Mouse (Mus musculus) limb, embryonic 13.5 days (tissue): Measurements from ENCODE around the gene Helq. TPM values are rescaled to one million over a fixed set of nuclear protein-coding genes. Genes with fewer than 3 reads are reported as not detected.

Experiments
- ATAC-seq: fragments of 200-750 bp; cut with Nextera tagmentation; 2 replicates; pipeline ENCODE4 v1.8.0; 2017; ENCODE audit warnings: low read depth, moderate number of reproducible peaks, moderate TSS enrichment; ENCODE audit not compliant: low FRiP score
- H3K27ac ChIP-seq: fragments of 300-500 bp; sonication (generic); 2 replicates; pipeline ENCODE4 v1.5.1; 2015; ENCODE audit warnings: inconsistent platforms, mild to moderate bottlenecking, moderate library complexity
- H3K27me3 ChIP-seq: fragments of 300-500 bp; sonication (generic); 2 replicates; pipeline ENCODE4 v1.6.1; 2015; ENCODE audit warnings: mild to moderate bottlenecking, inconsistent platforms
- H3K36me3 ChIP-seq: fragments of 300-500 bp; sonication (generic); 2 replicates; pipeline ENCODE4 v1.6.1; 2015; ENCODE audit warnings: inconsistent platforms, mild to moderate bottlenecking, moderate library complexity
- H3K4me1 ChIP-seq: fragments of 300-500 bp; sonication (generic); 2 replicates; pipeline ENCODE4 v1.6.1; 2015; ENCODE audit warnings: inconsistent platforms
- H3K4me2 ChIP-seq: fragments of 300-500 bp; sonication (generic); replicated peaks from 2 replicates; pipeline ENCODE4 v1.6.1; 2015; ENCODE audit warnings: inconsistent platforms, mild to moderate bottlenecking, moderate library complexity
- H3K4me3 ChIP-seq: fragments of 300-500 bp; sonication (generic); 2 replicates; pipeline ENCODE4 v1.5.1; 2015; ENCODE audit warnings: moderate library complexity, mild to moderate bottlenecking, inconsistent platforms
- H3K9ac ChIP-seq: fragments of 300-500 bp; sonication (generic); 2 replicates; pipeline ENCODE4 v1.6.1; 2015; ENCODE audit warnings: mild to moderate bottlenecking, inconsistent platforms
- H3K9me3 ChIP-seq: fragments of 300-500 bp; sonication (generic); 2 replicates; pipeline ENCODE4 v1.6.1; 2016; ENCODE audit warnings: inconsistent platforms
- WGBS: fragments of 180-500 bp; shearing (Covaris S2); methylation state at CpG from one replicate; pipeline ENCODE4 v1.1.7; 2015; 5-methylcytosine and 5-hydroxymethylcytosine counted together
- polyA plus RNA-seq: library from polyadenylated mRNA; unstranded; fragments of >200 nt; fragmentation: Nextera tagmentation; extraction: Ambion mirVana; gene quantifications from 2 replicates; pipeline ENCODE4 v1.2.1, GENCODE M21; 2015

Helq gene
- polyA plus RNA-seq, 1 experiment from 2014 or later = 19.6 TPM

DNA sequence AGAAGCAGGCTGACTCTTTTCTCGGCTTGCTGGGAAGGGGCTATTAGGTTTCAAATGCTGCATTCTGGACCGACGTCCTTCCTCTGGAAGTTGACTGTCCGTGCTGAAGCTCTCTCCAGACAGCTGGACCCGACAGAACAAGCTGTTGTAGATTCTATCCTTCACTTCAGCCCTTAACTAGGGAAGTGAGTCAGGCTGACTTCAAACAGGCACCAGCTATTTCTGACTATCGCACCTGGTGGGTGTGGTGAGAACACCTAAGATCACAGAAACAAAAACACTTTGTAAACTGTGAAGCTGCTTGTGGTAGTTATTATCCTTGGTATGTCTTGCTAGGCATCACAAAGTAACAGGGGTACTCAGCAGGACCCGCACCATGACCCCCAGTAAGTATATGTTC is 28.1 kb upstream of the Helq start:
- 58% methylated on average over 7 of the region's 7 CpGs for whole genome bisulfite sequencing
- no peak overlapping the region for H3K27ac ChIP-seq
- H3K4me2 ChIP-seq = no peak overlapping the region
- H3K27me3 ChIP-seq = no peaks in the 10 kb centered on the region
- no peak overlapping the region for H3K9ac ChIP-seq
- no peak overlapping the region for H3K4me3 ChIP-seq
- H3K9me3 ChIP-seq = no peaks in the 10 kb centered on the region
- ATAC-seq = no peak
- H3K4me1 ChIP-seq = peaks cover 11% of the 10 kb centered on the region; the same call in 1 of the 2 replicates
- H3K36me3 ChIP-seq = no peaks in the 10 kb centered on the region

DNA sequence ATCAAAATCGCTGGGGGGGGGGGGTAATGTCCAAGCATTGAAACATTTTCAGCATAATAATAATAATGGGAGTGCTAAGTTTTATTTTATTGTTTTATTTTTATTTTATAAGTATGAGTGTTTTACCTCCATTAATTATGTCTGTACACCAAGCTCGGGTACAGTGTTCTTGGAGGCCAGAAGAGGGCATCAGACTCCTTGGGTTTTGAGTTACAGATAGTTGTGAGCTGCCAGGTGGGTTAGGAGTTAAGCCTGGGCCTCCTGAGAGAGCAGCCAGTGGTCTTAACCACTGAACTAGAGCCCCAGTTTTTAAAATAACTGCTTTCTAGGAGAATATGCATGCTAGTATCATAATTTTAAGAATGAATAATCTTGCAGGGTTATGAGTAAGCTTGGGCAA is 27.6 kb upstream of the Helq start:
- ATAC-seq = no peak
- H3K27ac ChIP-seq = no peak overlapping the region
- no peak overlapping the region for H3K4me3 ChIP-seq
- peaks cover 11% of the 10 kb centered on the region; the same call in 1 of the 2 replicates for H3K4me1 ChIP-seq
- 17% methylated on average over 2 of the region's 2 CpGs for WGBS
- H3K27me3 ChIP-seq = no peaks in the 10 kb centered on the region
- no peak overlapping the region for H3K9ac ChIP-seq
- no peaks in the 10 kb centered on the region for H3K36me3 ChIP-seq
- no peak overlapping the region for H3K4me2 ChIP-seq
- H3K9me3 ChIP-seq = no peaks in the 10 kb centered on the region

DNA sequence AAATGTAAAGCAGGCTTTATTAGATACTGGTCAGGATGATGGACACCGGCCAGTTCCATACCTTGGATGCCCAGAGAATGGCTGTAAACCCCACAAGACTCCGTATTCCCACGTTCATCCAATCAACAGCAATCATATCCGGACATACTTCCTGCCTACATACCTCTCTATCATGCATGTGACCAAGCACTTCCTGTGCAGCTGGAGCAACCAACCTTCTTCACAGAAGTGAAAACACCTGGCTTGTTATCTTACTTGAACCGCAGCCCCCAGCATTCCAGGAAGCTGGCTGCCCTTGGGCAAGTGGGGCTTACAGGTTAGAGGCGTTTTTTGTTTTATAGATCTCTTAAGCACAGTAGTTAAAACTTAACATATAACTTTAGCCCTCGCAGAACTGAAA is 24.4 kb upstream of the Helq start:
- no peak overlapping the region for H3K9ac ChIP-seq
- H3K4me1 ChIP-seq = peaks cover 5% of the 10 kb centered on the region; the same call in 1 of the 2 replicates
- H3K4me3 ChIP-seq = no peak overlapping the region
- 61% methylated on average over 7 of the region's 7 CpGs for WGBS
- H3K4me2 ChIP-seq = no peak overlapping the region
- no peaks in the 10 kb centered on the region for H3K9me3 ChIP-seq
- no peak for ATAC-seq
- peaks cover 2% of the 10 kb centered on the region; the same call in 1 of the 2 replicates for H3K36me3 ChIP-seq
- no peak overlapping the region for H3K27ac ChIP-seq
- H3K27me3 ChIP-seq = no peaks in the 10 kb centered on the region

DNA sequence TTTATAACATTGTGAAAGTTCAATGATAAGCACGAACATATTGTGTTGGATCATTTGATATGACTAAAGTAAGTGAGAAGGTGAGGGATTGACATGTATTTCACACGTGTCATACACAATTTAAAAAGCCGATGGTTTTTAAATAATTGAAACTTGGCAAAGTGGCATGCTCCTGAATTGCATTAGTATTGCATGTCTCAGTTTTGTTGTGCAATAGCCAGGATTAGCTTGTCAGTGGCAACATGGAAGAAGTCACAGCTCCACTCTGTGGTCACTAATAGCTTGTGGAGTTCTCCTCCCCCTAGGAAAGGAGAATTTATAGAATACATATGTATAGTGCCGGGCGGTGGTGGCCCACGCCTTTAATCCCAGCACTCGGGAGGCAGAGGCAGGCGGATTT is 23.0 kb upstream of the Helq start:
- no peaks in the 10 kb centered on the region for H3K9me3 ChIP-seq
- no peaks in the 10 kb centered on the region for H3K27me3 ChIP-seq
- H3K4me1 ChIP-seq = peaks cover 5% of the 10 kb centered on the region; the same call in 1 of the 2 replicates
- 82% methylated on average over 8 of the region's 8 CpGs for WGBS
- H3K4me2 ChIP-seq = peak overlapping the region; percentile 77
- peaks cover 11% of the 10 kb centered on the region; the same call in 1 of the 2 replicates for H3K36me3 ChIP-seq
- no peak for ATAC-seq
- H3K27ac ChIP-seq = no peak overlapping the region
- H3K9ac ChIP-seq = no peak overlapping the region
- no peak overlapping the region for H3K4me3 ChIP-seq

DNA sequence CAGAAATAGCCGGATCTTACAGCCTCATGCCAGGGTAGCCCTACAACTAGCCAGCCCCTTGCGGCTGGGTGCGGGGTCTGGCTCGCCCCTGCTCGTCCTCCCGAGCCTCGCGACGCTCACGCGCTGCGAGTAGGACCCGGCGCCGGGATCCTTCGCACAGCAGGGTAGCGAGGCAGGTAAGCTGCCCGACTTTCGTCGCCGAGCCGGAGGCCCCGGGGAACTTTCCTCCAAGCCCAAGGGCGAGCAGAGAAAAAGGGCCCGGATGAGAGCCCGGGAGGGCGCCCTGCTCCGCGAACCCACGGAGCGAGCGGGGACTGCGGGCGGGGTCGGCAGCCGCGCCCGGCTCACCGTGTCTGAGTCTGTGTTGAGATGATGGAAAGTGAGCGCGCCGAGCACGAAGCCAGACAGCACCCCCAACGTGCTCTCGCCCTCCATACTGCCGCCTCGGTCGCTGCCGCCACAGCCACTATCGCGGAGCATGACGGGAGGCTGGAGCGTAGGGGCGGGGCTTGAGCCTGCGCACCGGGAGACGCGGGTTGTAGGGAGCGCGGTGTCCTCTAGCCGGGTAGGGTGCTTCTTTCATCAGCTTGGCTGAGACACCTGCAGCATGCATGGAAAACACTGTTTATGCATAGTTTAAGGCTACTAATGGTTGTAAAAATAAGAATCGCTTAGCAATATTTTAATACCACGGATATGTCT is 22.2 kb upstream of the Helq start, which contains the start of gene Abraxas1:
Gene Abraxas1 (minus strand): TSS at position 483 of the 702 bp plus-strand sequence.
- Histone ChIP-seq H3K36me3 (peaks cover 14% of the 10 kb centered on the region), H3K27me3 (no peaks in the 10 kb centered on the region), H3K4me1 (peaks cover 5% of the 10 kb centered on the region; the same call in 1 of the 2 replicates), H3K9ac (peak within 1 kb of the TSS; percentile 87), H3K27ac (peak within 1 kb of the TSS; percentile 79), H3K4me2 (peak within 1 kb of the TSS; percentile 77), H3K4me3 (peak within 1 kb of the TSS; percentile 65), H3K9me3 (no peaks in the 10 kb centered on the region)
- under 1% methylated on average over 62 of the region's 63 CpGs for WGBS
- peak; percentile 94 for ATAC-seq

DNA sequence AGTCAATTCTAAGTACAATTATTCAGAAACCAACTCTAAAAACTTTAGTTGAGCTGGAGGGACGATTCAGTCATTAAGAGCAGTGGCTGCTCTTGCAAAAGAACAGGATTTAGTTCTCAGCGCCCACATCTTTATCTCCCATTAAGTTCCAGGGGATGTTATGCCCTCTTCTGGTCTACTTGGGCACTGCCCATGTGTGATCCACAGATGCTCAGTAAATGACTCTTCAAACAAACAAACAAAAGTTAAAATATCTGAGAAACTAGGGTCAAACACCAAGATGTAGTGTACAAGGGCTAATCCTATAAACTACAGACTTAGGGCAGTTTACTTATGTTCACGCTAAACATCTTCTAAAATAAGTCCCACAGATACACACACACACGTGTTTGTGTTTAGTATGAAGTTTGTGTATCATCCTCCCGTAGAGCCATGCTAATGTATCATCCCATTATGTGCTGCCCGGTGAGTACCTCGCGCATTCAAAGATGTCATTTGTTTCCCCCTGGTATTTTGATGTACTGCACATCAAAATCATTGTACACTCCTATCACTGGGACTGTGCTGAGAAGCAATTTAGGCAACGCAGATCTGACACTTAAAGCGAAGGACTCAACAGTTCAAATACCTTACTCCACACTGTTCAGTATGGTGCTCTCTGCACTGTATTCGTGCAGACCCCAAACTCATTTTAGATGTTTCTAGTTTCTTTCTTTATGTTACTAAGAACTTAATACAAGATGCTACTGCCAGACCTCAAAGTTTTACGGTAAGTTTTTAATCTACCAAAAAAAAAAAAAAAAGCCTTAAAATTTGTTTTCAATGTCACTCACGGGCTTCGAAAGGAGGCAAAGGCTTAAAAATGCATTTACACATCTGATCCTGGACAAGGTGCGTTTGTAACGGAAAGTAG is 21.4 kb upstream of the Helq start:
- peaks cover 17% of the 10 kb centered on the region for H3K36me3 ChIP-seq
- no peak for ATAC-seq
- H3K27me3 ChIP-seq = no peaks in the 10 kb centered on the region
- H3K9me3 ChIP-seq = no peaks in the 10 kb centered on the region
- H3K27ac ChIP-seq = peak overlapping the region; percentile 79; the same call in 1 of the 2 replicates
- peaks cover 5% of the 10 kb centered on the region; the same call in 1 of the 2 replicates for H3K4me1 ChIP-seq
- peak overlapping the region; percentile 87 for H3K9ac ChIP-seq
- H3K4me3 ChIP-seq = peak overlapping the region; percentile 65
- 33% methylated on average over 16 of the region's 16 CpGs for WGBS
- peak overlapping the region; percentile 77 for H3K4me2 ChIP-seq

DNA sequence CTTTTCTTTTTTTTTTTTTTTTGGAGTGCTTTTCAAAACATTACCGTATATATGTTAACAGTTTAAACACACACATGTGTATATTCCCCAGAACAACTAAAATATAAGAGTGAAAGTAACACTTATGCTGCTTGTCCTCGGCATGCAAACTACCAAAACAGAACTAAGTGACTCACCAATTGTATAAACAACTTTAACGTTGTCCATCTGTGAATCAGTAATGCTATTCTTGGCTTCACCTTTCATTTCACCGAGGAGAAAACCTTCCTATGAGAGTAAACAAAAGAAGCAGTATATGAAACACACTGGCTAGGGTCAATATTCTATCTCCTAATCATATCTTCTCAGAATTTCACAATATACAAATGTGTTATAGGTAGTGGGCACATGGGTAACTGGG is 19.9 kb upstream of the Helq start:
- H3K27me3 ChIP-seq = no peaks in the 10 kb centered on the region
- H3K36me3 ChIP-seq = peaks cover 28% of the 10 kb centered on the region
- no peaks in the 10 kb centered on the region for H3K9me3 ChIP-seq
- no peak overlapping the region for H3K27ac ChIP-seq
- no peak overlapping the region for H3K4me2 ChIP-seq
- H3K4me1 ChIP-seq = peaks cover 5% of the 10 kb centered on the region; the same call in 1 of the 2 replicates
- 82% methylated on average over 4 of the region's 4 CpGs for WGBS
- no peak for ATAC-seq
- no peak overlapping the region for H3K4me3 ChIP-seq
- no peak overlapping the region for H3K9ac ChIP-seq

DNA sequence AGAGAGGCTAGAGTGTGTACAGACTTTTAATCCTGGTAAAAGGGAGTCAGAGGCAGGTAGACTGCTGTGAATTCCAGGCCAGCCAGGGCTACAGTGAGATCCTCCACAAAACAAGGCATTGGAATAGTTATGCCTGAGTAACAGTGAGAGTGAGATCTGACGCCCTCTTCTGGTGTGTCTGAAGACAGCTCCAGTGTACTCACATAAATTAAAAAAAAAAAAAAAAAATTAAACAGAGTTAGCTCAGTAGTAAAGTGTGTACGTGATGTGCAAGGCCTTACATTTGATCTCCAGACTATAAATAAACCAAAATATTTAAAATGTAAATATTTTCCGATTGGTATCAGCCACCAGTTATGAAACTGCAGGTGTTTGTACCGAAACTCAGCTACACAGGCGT is 4.3 kb downstream of the Helq start:
- H3K4me3 ChIP-seq = no peak overlapping the region
- H3K27me3 ChIP-seq = no peaks in the 10 kb centered on the region
- H3K4me1 ChIP-seq = peaks cover 7% of the 10 kb centered on the region
- WGBS = 74% methylated on average over 5 of the region's 5 CpGs
- ATAC-seq = no peak
- H3K4me2 ChIP-seq = no peak overlapping the region
- H3K27ac ChIP-seq = no peak overlapping the region
- H3K9me3 ChIP-seq = no peaks in the 10 kb centered on the region
- H3K9ac ChIP-seq = no peak overlapping the region
- H3K36me3 ChIP-seq = peaks cover 60% of the 10 kb centered on the region

DNA sequence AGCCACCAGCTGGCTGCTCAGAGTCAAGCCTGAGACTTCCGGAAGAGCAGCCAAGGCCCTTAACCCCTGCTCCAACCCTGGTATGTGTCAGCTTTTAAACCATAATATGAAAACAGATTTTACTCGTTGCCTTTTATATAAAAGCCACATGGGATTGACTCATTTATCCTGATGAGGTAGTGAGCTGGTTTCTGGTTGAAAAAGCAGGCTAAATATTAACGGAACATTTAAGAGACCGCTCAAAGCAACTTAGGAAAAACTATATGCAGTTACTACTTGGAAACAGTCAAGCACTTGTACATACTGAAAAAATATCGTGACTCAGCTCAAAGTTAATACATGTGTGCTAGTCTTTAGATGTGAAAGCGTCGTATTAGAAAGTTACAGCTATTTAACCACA is 6.1 kb downstream of the Helq start:
- H3K4me3 ChIP-seq = no peak overlapping the region
- H3K9me3 ChIP-seq = no peaks in the 10 kb centered on the region
- no peak overlapping the region for H3K9ac ChIP-seq
- peaks cover 78% of the 10 kb centered on the region for H3K36me3 ChIP-seq
- peaks cover 1% of the 10 kb centered on the region for H3K4me1 ChIP-seq
- H3K4me2 ChIP-seq = no peak overlapping the region
- ATAC-seq = no peak
- no peaks in the 10 kb centered on the region for H3K27me3 ChIP-seq
- no peak overlapping the region for H3K27ac ChIP-seq
- WGBS = 83% methylated on average over 7 of the region's 7 CpGs

DNA sequence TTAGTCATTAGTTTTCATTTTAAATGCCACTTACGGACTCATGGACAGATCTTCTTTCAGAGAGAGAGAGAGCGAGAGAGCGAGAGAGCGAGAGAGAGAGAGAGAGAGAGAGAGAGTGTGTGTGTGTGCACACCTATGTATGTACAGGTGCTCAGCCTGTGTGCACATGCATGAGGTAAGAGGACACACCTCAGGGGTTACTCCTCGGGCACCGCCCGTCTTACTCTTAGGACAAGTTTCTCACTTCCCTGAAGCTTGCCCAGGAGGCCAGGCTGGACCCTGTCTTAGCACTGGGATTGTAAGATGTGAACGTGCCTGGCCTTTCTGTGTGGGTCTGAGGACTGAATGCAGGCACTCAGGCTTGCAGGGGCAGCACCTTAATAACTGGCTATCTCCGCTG is 10.9 kb downstream of the Helq start:
- Histone ChIP-seq H3K9ac (no peak overlapping the region), H3K36me3 (peaks cover 82% of the 10 kb centered on the region), H3K4me1 (no peaks in the 10 kb centered on the region), H3K4me2 (no peak overlapping the region), H3K27ac (no peak overlapping the region), H3K4me3 (no peak overlapping the region), H3K9me3 (no peaks in the 10 kb centered on the region), H3K27me3 (no peaks in the 10 kb centered on the region)
- ATAC-seq = no peak
- 94% methylated on average over 9 of the region's 9 CpGs for WGBS

DNA sequence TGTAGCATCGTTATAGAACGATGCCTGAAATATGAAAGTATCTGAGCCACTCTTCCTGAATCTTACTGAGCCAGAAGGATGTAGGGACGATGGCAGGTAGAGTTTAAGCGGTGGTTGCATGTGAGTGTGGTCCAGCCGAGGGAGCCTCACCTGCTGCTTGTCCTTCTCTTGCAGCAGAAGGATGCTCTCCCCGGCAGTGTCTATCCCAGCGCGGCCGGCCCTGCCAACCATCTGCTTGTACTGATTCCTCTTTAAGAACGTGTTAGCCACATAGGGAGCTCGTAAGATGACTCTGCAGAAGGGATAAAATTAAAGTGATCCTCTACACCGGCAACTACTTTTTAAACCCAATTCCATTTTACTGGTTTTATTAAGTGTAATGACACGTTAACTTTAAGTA is 19.4 kb downstream of the Helq start:
- WGBS = 93% methylated on average over 13 of the region's 13 CpGs
- H3K4me3 ChIP-seq = no peak overlapping the region
- H3K9ac ChIP-seq = no peak overlapping the region
- H3K27ac ChIP-seq = no peak overlapping the region
- H3K36me3 ChIP-seq = peaks cover 78% of the 10 kb centered on the region
- no peaks in the 10 kb centered on the region for H3K9me3 ChIP-seq
- no peaks in the 10 kb centered on the region for H3K4me1 ChIP-seq
- H3K27me3 ChIP-seq = no peaks in the 10 kb centered on the region
- H3K4me2 ChIP-seq = no peak overlapping the region
- ATAC-seq = no peak

DNA sequence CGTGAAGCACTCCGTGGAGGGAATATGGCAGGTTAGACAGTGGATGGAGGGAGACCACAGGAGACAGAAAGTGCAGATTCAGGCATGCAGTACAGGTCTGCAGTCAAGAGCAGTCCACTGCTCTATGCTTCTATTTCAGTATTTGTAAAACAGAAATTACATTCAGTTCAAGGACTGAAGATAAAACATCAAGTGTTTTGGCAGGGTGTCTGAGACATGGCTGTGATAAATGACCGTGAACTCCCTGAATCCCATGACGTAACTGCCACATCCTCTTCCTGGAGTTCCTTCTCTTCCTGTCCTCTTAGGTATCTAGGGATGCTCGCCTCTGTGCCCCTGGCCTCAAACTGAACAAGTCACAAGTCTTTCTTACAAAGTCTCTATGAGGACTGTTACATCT is 21.5 kb downstream of the Helq start:
- no peak for ATAC-seq
- WGBS = 93% methylated on average over 5 of the region's 5 CpGs
- Histone ChIP-seq H3K27me3 (no peaks in the 10 kb centered on the region), H3K27ac (no peak overlapping the region), H3K4me1 (no peaks in the 10 kb centered on the region), H3K9ac (no peak overlapping the region), H3K9me3 (no peaks in the 10 kb centered on the region), H3K4me3 (no peak overlapping the region), H3K4me2 (no peak overlapping the region), H3K36me3 (peaks cover 78% of the 10 kb centered on the region)
